Mouse (Mus musculus): ENCODE results near the gene Tead2. TPM values are rescaled to one million over a fixed set of nuclear protein-coding genes. Genes with fewer than 3 reads are reported as not detected.

The Tead2 gene
- polyA plus RNA-seq, 1 experiment from 2014 or later = 28.9 TPM

DNA sequence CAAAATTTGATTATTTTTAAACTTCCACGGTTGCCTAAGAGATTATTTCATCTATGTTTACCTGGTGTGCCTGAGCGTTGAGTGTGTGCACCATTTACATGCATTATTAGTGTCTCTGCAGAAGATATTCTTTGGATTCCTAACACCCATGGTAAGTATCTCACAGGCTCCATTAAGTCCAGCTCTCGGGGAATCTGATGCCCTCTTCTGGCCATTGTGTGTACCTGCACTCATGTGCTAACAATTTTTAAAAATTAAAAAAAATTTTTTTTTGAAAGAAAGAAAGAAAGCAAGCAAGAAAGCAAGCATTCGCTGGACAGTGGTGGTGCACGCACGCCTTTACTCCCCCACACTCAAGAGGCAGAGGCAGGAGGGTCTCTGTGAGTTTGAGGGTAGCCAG, 7.3 kb upstream of the Tead2 start:
- Histone ChIP-seq H3K9ac (replicated peaks) (no peak overlapping the region), H3K27ac (replicated peaks) (no peak overlapping the region), H3K27me3 (replicated peaks) (peaks cover 29% of the 10 kb centered on the region), H3K4me1 (peaks cover 10% of the 10 kb centered on the region), H3K9me3 (replicated peaks) (0 out of 2 replicates have a peak, but pooled peaks cover 2% of the 10 kb centered on the region), H3K4me3 (replicated peaks) (no peak overlapping the region), H3K4me2 (no peak overlapping the region), H3K36me3 (no peaks in the 10 kb centered on the region)
- 84% methylated on average over 6 of the region's 6 CpGs for WGBS
- no peak for ATAC-seq (ENCODE audit: low FRiP score)

DNA sequence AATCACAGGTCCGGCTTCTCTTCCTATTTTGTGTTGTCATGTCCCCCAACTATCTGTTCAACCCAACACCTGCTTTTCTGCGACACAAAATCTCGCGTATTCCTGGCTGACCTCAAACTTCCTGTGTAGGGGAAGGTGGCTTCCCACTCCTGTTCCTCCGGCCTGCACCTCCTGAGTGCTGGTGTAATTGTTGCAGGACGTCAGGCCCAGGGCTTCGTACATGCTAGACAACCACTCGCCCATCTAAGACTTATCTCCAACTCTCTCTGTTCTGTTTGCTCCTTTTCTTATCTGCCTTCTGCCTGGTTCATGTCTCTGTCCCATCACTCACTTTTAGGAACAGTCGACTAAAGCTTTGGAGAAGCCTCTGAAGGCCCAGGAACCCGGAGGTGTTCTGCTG, 4.5 kb upstream of the Tead2 start:
- Histone ChIP-seq H3K4me3 (replicated peaks) (peak overlapping the region; percentile 16; the same call in 1 of the 2 replicates), H3K27ac (replicated peaks) (no peak overlapping the region), H3K9me3 (replicated peaks) (0 out of 2 replicates have a peak, but pooled peaks cover 2% of the 10 kb centered on the region), H3K36me3 (no peaks in the 10 kb centered on the region), H3K4me1 (peaks cover 13% of the 10 kb centered on the region), H3K9ac (replicated peaks) (no peak overlapping the region), H3K27me3 (replicated peaks) (peaks cover 29% of the 10 kb centered on the region), H3K4me2 (peak overlapping the region; percentile 44)
- ATAC-seq (ENCODE audit: low FRiP score) = no peak
- 76% methylated on average over 10 of the region's 10 CpGs for WGBS

DNA sequence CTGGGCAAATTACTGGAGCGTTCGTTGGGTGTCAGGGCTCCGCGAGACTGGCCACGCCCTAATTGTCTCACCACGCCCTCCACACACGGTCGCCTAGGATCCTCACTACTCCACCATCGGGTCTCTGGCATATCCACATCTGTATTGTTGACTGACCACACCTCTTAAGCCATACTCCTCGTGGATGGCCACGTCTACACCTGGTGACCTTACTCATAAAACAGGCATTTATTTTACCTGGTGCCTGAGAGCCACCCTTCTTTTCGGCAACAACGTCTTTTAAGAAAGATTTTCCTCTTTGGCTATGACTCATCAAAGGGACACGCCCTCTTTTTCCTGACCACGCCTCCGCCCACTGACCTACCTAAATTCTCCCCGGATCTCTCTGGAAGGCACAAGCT, 3.7 kb upstream of the Tead2 start, which contains the start of gene Dkkl1:
Gene Dkkl1 (minus strand): TSS at position 297 of the 401 bp plus-strand sequence.
- 6% methylated on average over 17 of the region's 17 CpGs for WGBS
- Histone ChIP-seq H3K9ac (replicated peaks) (no peak within 1 kb of the TSS), H3K27ac (replicated peaks) (no peak within 1 kb of the TSS), H3K27me3 (replicated peaks) (peaks cover 29% of the 10 kb centered on the region), H3K4me2 (peak within 1 kb of the TSS; percentile 44), H3K4me3 (replicated peaks) (peak within 1 kb of the TSS; percentile 16), H3K4me1 (peaks cover 20% of the 10 kb centered on the region), H3K36me3 (no peaks in the 10 kb centered on the region), H3K9me3 (replicated peaks) (0 out of 2 replicates have a peak, but pooled peaks cover 2% of the 10 kb centered on the region)
- ATAC-seq (ENCODE audit: low FRiP score) = no peak

DNA sequence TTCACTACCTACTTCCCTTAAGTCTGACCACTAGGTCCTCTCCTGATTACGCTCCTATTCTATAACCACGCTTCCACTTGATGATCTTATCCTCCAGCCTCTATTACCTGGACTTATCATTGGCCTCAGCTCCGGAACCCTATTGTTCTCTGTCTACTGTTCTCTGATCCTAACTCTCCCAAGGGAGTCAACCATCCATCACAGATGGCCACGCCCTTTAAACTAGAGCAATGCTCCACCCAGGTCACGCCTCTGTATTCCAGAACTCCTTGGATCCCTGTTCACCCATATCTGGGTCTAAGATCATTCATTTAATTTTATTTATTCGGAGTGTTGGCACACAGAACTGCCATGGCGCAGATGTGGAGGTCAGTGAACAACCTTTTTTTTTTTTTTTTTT, 3.2 kb upstream of the Tead2 start:
- no peak for ATAC-seq (ENCODE audit: low FRiP score)
- Histone ChIP-seq H3K9me3 (replicated peaks) (0 out of 2 replicates have a peak, but pooled peaks cover 2% of the 10 kb centered on the region), H3K4me1 (peaks cover 26% of the 10 kb centered on the region), H3K4me2 (no peak overlapping the region), H3K36me3 (no peaks in the 10 kb centered on the region), H3K9ac (replicated peaks) (no peak overlapping the region), H3K27ac (replicated peaks) (no peak overlapping the region), H3K4me3 (replicated peaks) (no peak overlapping the region), H3K27me3 (replicated peaks) (peaks cover 29% of the 10 kb centered on the region)
- WGBS = 72% methylated on average over 7 of the region's 7 CpGs

DNA sequence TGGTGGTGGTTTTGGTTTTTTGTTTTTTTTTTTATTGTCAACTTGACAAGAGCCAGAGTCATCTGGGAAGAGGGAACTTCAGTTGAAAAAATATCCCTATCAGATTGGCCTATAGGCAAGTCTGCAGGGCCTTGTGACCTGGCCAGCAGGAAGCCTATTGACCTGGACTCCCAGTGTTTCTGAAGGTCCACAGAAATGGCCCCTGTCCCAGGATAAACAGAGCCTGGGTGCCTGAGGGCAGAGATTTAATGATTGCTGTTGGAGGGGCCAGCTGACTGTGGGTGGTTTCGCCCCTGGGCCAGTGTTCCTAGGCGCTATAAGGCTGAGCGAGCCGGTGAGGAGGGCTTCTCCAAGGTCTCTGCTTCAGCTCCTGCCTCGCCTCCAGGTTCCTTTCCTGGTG, 1.8 kb upstream of the Tead2 start:
- peaks cover 29% of the 10 kb centered on the region for H3K27me3 ChIP-seq (replicated peaks)
- no peak overlapping the region for H3K4me2 ChIP-seq
- no peak overlapping the region for H3K9ac ChIP-seq (replicated peaks)
- ATAC-seq (ENCODE audit: low FRiP score) = no peak
- no peak overlapping the region for H3K27ac ChIP-seq (replicated peaks)
- H3K36me3 ChIP-seq = no peaks in the 10 kb centered on the region
- no peaks in the 10 kb centered on the region for H3K9me3 ChIP-seq (replicated peaks)
- H3K4me1 ChIP-seq = peaks cover 31% of the 10 kb centered on the region
- H3K4me3 ChIP-seq (replicated peaks) = no peak overlapping the region
- 64% methylated on average over 5 of the region's 5 CpGs for WGBS

DNA sequence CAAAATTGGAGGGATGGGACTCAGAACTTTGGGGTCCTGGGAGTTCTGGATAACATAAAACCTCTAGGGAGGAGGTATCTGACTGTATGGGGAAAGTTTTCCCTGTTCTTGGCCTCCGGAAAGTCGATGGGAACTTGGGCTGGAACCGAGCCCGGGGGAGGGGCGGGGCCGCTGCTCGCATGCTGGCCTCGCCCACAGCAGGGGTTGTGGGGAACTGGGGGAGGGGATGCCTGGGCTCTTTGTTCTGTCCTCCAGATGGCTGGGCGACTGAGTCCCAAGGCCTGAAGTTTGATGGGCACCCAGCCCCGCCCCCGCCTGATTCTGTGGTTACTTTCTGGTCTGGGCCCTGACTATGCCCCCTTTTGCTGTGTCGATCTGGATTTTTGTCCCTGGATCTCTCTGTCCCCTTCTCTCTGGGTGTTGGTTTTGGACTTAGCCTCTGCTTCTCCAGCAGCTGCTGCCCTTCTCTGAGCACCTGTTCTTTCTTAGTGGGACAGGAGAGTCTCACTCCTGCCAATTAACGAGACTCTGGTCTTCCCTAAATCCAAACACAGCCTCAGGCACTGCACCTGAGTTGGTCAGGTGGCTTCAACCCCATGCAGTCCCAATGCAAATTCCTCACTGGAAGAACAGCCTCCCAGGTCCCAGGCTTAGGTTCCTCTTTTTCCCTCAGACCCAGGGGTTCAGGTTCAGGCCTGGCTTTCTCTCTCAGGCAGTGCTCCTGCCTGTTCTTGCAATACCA, 1.1 kb downstream of the Tead2 start:
- peak overlapping the region; percentile 84 for H3K27ac ChIP-seq (replicated peaks)
- WGBS = 1% methylated on average over 13 of the region's 13 CpGs
- peak overlapping the region; percentile 62 for H3K9ac ChIP-seq (replicated peaks)
- H3K4me1 ChIP-seq = peaks cover 29% of the 10 kb centered on the region
- peak overlapping the region; percentile 48 for H3K4me3 ChIP-seq (replicated peaks)
- H3K36me3 ChIP-seq = no peaks in the 10 kb centered on the region
- H3K9me3 ChIP-seq (replicated peaks) = no peaks in the 10 kb centered on the region
- peaks cover 8% of the 10 kb centered on the region for H3K27me3 ChIP-seq (replicated peaks)
- ATAC-seq (ENCODE audit: low FRiP score) = peak; percentile 71; the same call in 1 of the 2 replicates
- H3K4me2 ChIP-seq = peak overlapping the region; percentile 68

DNA sequence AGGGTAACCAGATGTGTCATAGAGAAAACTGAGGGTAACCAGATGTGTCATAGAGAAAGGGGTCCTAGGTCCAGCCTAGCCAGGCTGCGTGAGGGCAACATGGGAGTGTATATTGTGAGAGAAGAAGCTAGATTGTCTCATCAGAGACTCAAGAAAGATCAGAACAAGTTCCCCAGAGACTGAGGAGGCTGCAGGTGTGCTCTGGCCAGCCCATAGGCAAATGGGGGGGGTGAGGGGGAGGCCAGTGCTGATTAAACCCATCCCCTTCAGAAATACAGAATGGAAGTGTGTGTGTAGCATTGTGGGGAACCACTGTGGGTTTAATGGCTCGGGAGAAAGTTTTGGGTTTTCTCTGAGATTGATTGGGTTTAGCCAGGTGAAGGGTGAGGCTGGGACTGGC, 6.1 kb downstream of the Tead2 start:
- 94% methylated on average over 2 of the region's 2 CpGs for WGBS
- no peak overlapping the region for H3K9ac ChIP-seq (replicated peaks)
- H3K9me3 ChIP-seq (replicated peaks) = no peaks in the 10 kb centered on the region
- no peak overlapping the region for H3K27ac ChIP-seq (replicated peaks)
- H3K4me2 ChIP-seq = no peak overlapping the region
- no peak overlapping the region for H3K4me3 ChIP-seq (replicated peaks)
- H3K27me3 ChIP-seq (replicated peaks) = no peaks in the 10 kb centered on the region
- no peak for ATAC-seq (ENCODE audit: low FRiP score)
- H3K4me1 ChIP-seq = peaks cover 12% of the 10 kb centered on the region
- H3K36me3 ChIP-seq = no peaks in the 10 kb centered on the region

DNA sequence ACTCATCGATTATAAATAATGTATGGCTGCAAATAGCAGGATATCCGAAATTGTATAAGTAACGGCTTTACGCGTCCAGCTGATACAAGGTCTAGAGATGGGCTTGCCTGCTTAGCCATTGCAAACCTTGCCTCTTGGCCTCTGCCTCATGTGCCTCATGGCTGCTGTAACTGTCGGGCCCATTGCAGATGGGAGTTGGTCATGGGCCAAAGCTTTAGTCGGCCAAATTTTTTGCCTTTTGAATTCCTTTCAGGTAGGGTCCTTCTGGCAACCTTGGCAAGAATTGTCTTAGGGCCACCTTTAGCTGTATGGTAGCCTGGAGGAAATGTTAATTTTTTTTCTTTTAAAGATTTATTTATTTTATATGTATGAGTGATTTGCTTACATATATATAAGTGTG, 9.3 kb downstream of the Tead2 start:
- no peak overlapping the region for H3K27ac ChIP-seq (replicated peaks)
- no peaks in the 10 kb centered on the region for H3K36me3 ChIP-seq
- ATAC-seq (ENCODE audit: low FRiP score) = no peak
- H3K4me2 ChIP-seq = no peak overlapping the region
- no peak overlapping the region for H3K9ac ChIP-seq (replicated peaks)
- H3K27me3 ChIP-seq (replicated peaks) = no peaks in the 10 kb centered on the region
- H3K9me3 ChIP-seq (replicated peaks) = no peaks in the 10 kb centered on the region
- H3K4me3 ChIP-seq (replicated peaks) = no peak overlapping the region
- 92% methylated on average over 7 of the region's 7 CpGs for WGBS
- H3K4me1 ChIP-seq = no peaks in the 10 kb centered on the region

DNA sequence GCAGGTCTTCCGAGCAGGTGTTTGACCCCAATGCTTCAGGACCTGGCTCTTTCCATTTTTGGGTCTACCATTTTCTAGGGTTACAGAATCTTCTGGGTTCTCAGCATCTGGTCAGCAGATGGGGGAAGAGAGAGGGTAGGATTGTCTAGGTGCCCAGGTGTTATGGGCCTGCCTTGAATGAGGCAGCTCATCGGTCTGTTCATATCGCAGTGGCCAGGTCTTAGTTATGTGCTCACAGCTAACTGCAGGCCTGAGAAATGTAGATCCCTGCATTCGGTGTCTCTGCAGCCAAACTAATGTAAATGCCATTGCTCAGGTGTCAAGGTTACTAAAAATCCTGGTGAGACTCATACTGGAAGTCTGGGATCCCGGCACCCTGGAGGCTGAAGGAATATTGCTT, 10.9 kb downstream of the Tead2 start:
- no peaks in the 10 kb centered on the region for H3K4me1 ChIP-seq
- H3K9ac ChIP-seq (replicated peaks) = no peak overlapping the region
- no peaks in the 10 kb centered on the region for H3K36me3 ChIP-seq
- ATAC-seq (ENCODE audit: low FRiP score) = no peak
- H3K4me3 ChIP-seq (replicated peaks) = no peak overlapping the region
- no peaks in the 10 kb centered on the region for H3K27me3 ChIP-seq (replicated peaks)
- no peak overlapping the region for H3K27ac ChIP-seq (replicated peaks)
- 98% methylated on average over 5 of the region's 5 CpGs for WGBS
- H3K9me3 ChIP-seq (replicated peaks) = no peaks in the 10 kb centered on the region
- H3K4me2 ChIP-seq = no peak overlapping the region

DNA sequence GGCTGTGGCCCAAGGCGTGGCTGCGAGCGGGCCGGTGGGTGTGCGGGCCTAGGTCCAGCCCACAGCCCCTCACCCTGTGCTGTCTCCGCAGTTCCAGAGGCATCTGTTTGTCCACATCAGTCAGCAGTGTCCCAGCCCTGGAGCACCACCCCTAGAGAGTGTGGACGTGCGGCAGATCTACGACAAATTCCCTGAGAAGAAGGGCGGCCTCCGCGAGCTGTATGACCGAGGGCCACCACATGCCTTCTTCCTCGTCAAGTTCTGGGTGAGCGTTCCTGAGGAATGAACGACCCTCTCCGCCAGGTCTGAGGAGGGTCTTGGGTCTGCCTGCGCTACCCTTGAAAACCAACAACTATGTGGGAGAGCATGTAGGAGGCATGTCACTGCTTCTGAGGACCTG, 13.0 kb downstream of the Tead2 start:
- 95% methylated on average over 18 of the region's 18 CpGs for WGBS
- H3K27ac ChIP-seq (replicated peaks) = no peak overlapping the region

DNA sequence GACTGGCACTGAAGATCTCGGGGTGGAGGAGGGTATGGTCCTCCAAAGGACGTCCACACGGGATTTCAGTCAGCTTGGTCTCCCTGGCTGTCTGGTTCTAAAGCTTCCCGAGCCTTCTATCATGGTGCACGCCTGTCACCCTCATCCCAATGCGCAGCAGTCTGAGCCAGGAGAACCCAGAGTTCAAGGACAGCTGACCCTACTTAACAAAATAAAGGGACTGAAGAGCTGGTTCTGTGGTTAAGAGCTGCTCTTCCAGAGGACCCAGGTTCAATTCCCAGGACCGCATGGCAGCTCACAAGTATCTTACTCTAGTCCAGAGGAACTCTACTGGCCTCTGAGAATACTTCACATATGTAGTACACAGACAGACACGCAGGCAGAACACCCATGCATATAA, 13.5 kb downstream of the Tead2 start:
- Histone ChIP-seq H3K4me3 (replicated peaks) (no peak overlapping the region), H3K4me2 (no peak overlapping the region), H3K9me3 (replicated peaks) (no peaks in the 10 kb centered on the region), H3K27ac (replicated peaks) (no peak overlapping the region), H3K36me3 (no peaks in the 10 kb centered on the region), H3K4me1 (peaks cover 6% of the 10 kb centered on the region), H3K27me3 (replicated peaks) (no peaks in the 10 kb centered on the region), H3K9ac (replicated peaks) (no peak overlapping the region)
- no peak for ATAC-seq (ENCODE audit: low FRiP score)
- WGBS = 95% methylated on average over 8 of the region's 8 CpGs

More for the DNA sequence above, 13.0 kb downstream of the Tead2 start:
- peaks cover under 1% of the 10 kb centered on the region; the same call in 1 of the 2 replicates for H3K4me1 ChIP-seq
- no peaks in the 10 kb centered on the region for H3K27me3 ChIP-seq (replicated peaks)
- no peak for ATAC-seq (ENCODE audit: low FRiP score)
- H3K9me3 ChIP-seq (replicated peaks) = no peaks in the 10 kb centered on the region
- H3K4me2 ChIP-seq = no peak overlapping the region
- no peaks in the 10 kb centered on the region for H3K36me3 ChIP-seq
- H3K9ac ChIP-seq (replicated peaks) = no peak overlapping the region
- H3K4me3 ChIP-seq (replicated peaks) = no peak overlapping the region

DNA sequence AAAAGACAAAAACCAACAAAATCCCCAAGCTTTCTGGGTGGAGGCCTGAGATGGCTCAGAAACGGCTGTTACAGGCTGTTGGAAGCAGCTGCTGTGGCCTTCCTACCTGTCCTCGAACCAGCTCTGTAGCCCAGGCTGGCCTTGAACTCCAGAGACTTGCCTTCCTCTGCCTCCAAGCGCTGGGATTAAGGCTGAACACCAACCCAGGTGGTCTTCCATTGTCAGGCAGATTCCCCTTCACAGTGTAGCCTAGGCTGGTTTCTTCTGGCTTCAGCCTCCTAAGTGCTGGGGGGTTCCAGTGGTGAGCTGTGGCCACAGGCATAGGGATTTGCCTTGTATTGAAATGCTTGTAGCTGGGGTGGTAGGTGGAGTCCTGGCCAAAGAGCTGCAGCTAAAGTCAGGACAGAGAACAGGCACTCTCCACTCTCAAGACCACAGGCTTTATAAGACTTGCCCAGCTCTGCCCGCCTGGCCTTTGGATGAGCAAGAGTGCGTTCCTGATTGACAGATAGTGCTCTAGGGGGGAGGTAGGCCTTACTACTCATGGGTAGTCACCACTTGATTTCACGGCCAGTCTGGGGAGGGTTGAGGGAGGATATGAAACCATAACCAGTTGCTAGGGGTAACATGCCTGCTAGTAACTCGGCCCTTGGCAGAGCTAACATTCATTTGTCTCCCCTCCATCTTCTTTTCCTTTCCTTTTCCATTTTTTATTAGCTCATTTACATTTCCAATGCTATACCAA, 14.1 kb downstream of the Tead2 start:
- no peaks in the 10 kb centered on the region for H3K36me3 ChIP-seq
- WGBS = 94% methylated on average over 7 of the region's 7 CpGs
- H3K4me1 ChIP-seq = peaks cover 12% of the 10 kb centered on the region
- no peak overlapping the region for H3K27ac ChIP-seq (replicated peaks)
- H3K4me2 ChIP-seq = no peak overlapping the region
- no peaks in the 10 kb centered on the region for H3K9me3 ChIP-seq (replicated peaks)
- ATAC-seq (ENCODE audit: low FRiP score) = no peak
- H3K27me3 ChIP-seq (replicated peaks) = peaks cover 5% of the 10 kb centered on the region
- H3K9ac ChIP-seq (replicated peaks) = no peak overlapping the region
- H3K4me3 ChIP-seq (replicated peaks) = no peak overlapping the region

Measured in neural tube, embryonic 15.5 days (tissue).